Comparison of ENCODE assay signal across 9 mouse cellular contexts in genomic region chr17:25518144-25518543, GRCm38 (mm10). TPM values are rescaled to one million over a fixed set of nuclear protein-coding genes. Genes with fewer than 3 reads are reported as not detected.
DNase-seq lines count a peak whose midpoint lies in the region; ATAC-seq and TF ChIP-seq lines count a peak whose summit lies in the region.
"Had no signal": no experiment of that assay in that cellular context is flagged by ENCODE, and none has a peak within 500 bp of the region (broad histone marks: within the 10 kb centered on the region; RNA-seq: fewer than 3 reads in every experiment).

No protein-coding gene starts in this region.

- peak overlapping the region; percentile 7; the same call in 1 of the 2 replicates for H3K9ac ChIP-seq in ES-E14 (ENCODE audit: insufficient read depth, low read depth, low read length, poor library complexity, severe bottlenecking)
- H3K9ac ChIP-seq in midbrain, embryonic 15.5 days: no peak overlapping the region
- H3K9ac ChIP-seq in liver, embryonic 11.5 days (ENCODE audit: low read depth, low read length): no peak overlapping the region

- ATAC-seq in midbrain, embryonic 15.5 days (replicated peaks): peak; percentile 58
- no peak for ATAC-seq in liver, embryonic 11.5 days (replicated peaks; ENCODE audit: low FRiP score)

- no peaks in the 10 kb centered on the region for H3K27me3 ChIP-seq in midbrain, embryonic 15.5 days (replicated peaks)
- no peaks in the 10 kb centered on the region for H3K27me3 ChIP-seq in liver, embryonic 11.5 days (replicated peaks; ENCODE audit: control insufficient read depth, insufficient read depth, low read length)

- in situ Hi-C loops in ES-E14 (cut with MboI; ENCODE audit: low sequenced_read_pairs in 2 of 2, unreplicated experiment in 2 of 2): no loop called here

- no peaks in the 10 kb centered on the region for H3K9me3 ChIP-seq in ES-E14 (ENCODE audit: control insufficient read depth, insufficient read depth, low read depth, low read length)
- H3K9me3 ChIP-seq in midbrain, embryonic 15.5 days: no peaks in the 10 kb centered on the region
- H3K9me3 ChIP-seq in liver, embryonic 11.5 days (ENCODE audit: control insufficient read depth, low read length): no peaks in the 10 kb centered on the region

- WGBS in midbrain, embryonic 15.5 days: 66% methylated on average over 17 of the region's 17 CpGs
- WGBS in liver, embryonic 11.5 days: 86% methylated on average over 17 of the region's 17 CpGs

- peak overlapping the region; percentile 18 to 41; a peak in 2 of 4 replicates for H3K4me3 ChIP-seq in ES-E14 (ENCODE audit: insufficient read depth in 1 of 2, low read depth in 1 of 2, low read length in 2 of 2, poor library complexity in 1 of 2, severe bottlenecking in 1 of 2)
- H3K4me3 ChIP-seq in midbrain, embryonic 15.5 days: no peak overlapping the region
- no peak overlapping the region for H3K4me3 ChIP-seq in liver, embryonic 11.5 days (ENCODE audit: low read depth, low read length)

- no peaks in the 10 kb centered on the region for H3K36me3 ChIP-seq in ES-E14 (ENCODE audit: control insufficient read depth, insufficient read depth, low read length, poor library complexity, severe bottlenecking)
- no peaks in the 10 kb centered on the region for H3K36me3 ChIP-seq in midbrain, embryonic 15.5 days (replicated peaks)
- H3K36me3 ChIP-seq in liver, embryonic 11.5 days (ENCODE audit: control insufficient read depth, insufficient read depth, low read length): no peaks in the 10 kb centered on the region

- no peak for DNase-seq in ES-E14 (ENCODE audit: low read depth, low spot score)
- peak; percentile 46 for DNase-seq in cerebellum, adult 9-11 months
- DNase-seq in layer of hippocampus, adult 18-20 months (ENCODE audit: low spot score in 2 of 2): peak; percentile 40 to 58
- no peak for DNase-seq in liver, embryonic 11.5 days (ENCODE audit: low spot score)
- no peak for DNase-seq in heart, postnatal 25 days (ENCODE audit: low spot score)
- no peak for DNase-seq in adrenal gland, postnatal 10 days
- no peak for DNase-seq in c-Kit-positive CD71-positive TER-119-positive erythroid progenitor cells, embryonic 14.5 days (ENCODE audit: low spot score)

- no peak overlapping the region for H3K27ac ChIP-seq in ES-E14 (ENCODE audit: insufficient read depth, low read depth, low read length, poor library complexity, severe bottlenecking)
- no peak overlapping the region for H3K27ac ChIP-seq in midbrain, embryonic 15.5 days
- H3K27ac ChIP-seq in liver, embryonic 11.5 days (ENCODE audit: low read depth, low read length): no peak overlapping the region

- intact Hi-C loops in heart, postnatal 25 days (cut with DNase I): no loop called here

- no peak overlapping the region for H3K4me2 ChIP-seq in midbrain, embryonic 15.5 days
- H3K4me2 ChIP-seq in liver, embryonic 11.5 days: no peak overlapping the region

- H3K4me1 ChIP-seq in ES-E14 (ENCODE audit: control insufficient read depth in 2 of 2, insufficient read depth in 2 of 2, low read length in 2 of 2, poor library complexity in 1 of 2): peaks cover 0 to 2% of the 10 kb centered on the region in 2 experiments; a peak in 1 of 4 replicates
- H3K4me1 ChIP-seq in midbrain, embryonic 15.5 days: peaks cover 7% of the 10 kb centered on the region; the same call in 1 of the 2 replicates
- no peaks in the 10 kb centered on the region for H3K4me1 ChIP-seq in liver, embryonic 11.5 days (replicated peaks; ENCODE audit: control insufficient read depth, insufficient read depth, low read length)

TF ChIP-seq in ES-E14, 5 proteins besides CTCF, POLR2A, EP300 and RAD21:
- TF ChIP-seq HCFC1 (IDR thresholded peaks at IDR 0.05; ENCODE audit: borderline replicate concordance, insufficient read depth, low read length): no peak
- TF ChIP-seq ZC3H11A (IDR thresholded peaks at IDR 0.05; ENCODE audit: borderline replicate concordance, low read depth, low read length): no peak
- no peak for TF ChIP-seq MAFK (IDR thresholded peaks at IDR 0.05; ENCODE audit: insufficient read depth, low read depth, low read length)
- no peak for TF ChIP-seq ZNF384 (IDR thresholded peaks at IDR 0.05; ENCODE audit: low read depth, low read length)
- TF ChIP-seq CHD2 (IDR thresholded peaks at IDR 0.05; ENCODE audit: low read depth, low read length): no peak

RNA-seq across cellular contexts. Expression of gene Sstr5, which starts 21.1 kb away (rescaled TPM):
- 0.95 and 1.3 TPM in 2 replicates for total RNA-seq in ES-E14 (2012; rRNA removed)
- under 1 TPM; 0.15 to 0.47 TPM for total RNA-seq in layer of hippocampus, adult 18-20 months (2021)
- 0.32 and 0.98 TPM in 2 replicates for polyA plus RNA-seq in midbrain, embryonic 15.5 days (2015; fragmentation: Nextera tagmentation; extraction: Ambion mirVana)
- not detected in 2 replicates for polyA plus RNA-seq in liver, embryonic 11.5 days (2014; fragmentation: Nextera tagmentation; extraction: Ambion mirVana)
- total RNA-seq in heart, postnatal 25 days (2021): not detected
- under 1 TPM in 1 of 2 experiments, not detected in 1; 0.15 TPM for total RNA-seq in adrenal gland, postnatal 10 days (2021)
- polyA plus RNA-seq: heart, postnatal 0 days had no signal

RNA-seq across cellular contexts. Expression of gene Sox8, which starts 52.3 kb away (rescaled TPM):
- total RNA-seq in ES-E14 (2012; rRNA removed): 0.40 and 0.42 TPM in 2 replicates
- 10 to 100 TPM; 55.6 to 60.1 TPM for total RNA-seq in layer of hippocampus, adult 18-20 months (2021)
- 10.7 and 15.2 TPM in 2 replicates for polyA plus RNA-seq in midbrain, embryonic 15.5 days (2015; fragmentation: Nextera tagmentation; extraction: Ambion mirVana)
- polyA plus RNA-seq in liver, embryonic 11.5 days (2014; fragmentation: Nextera tagmentation; extraction: Ambion mirVana): 2.4 and 3.0 TPM in 2 replicates
- under 1 TPM; 0.25 to 0.75 TPM for total RNA-seq in heart, postnatal 25 days (2021)
- 1 to 10 TPM; 1.7 to 2.4 TPM for total RNA-seq in adrenal gland, postnatal 10 days (2021)

Comparison
In these comparisons a context has a peak if more than half of its experiments do, and no peak if none do; other contexts are left out.
1. DNase-seq: peak in cerebellum, adult 9-11 months (single experiment) and layer of hippocampus, adult 18-20 months (2 of 2); none in ES-E14 (single experiment), liver, embryonic 11.5 days (single experiment), heart, postnatal 25 days (single experiment), adrenal gland, postnatal 10 days (single experiment) and c-Kit-positive CD71-positive TER-119-positive erythroid progenitor cells, embryonic 14.5 days (single experiment).
2. H3K4me3 ChIP-seq: peak in ES-E14 (2 of 2); none in midbrain, embryonic 15.5 days (single experiment) and liver, embryonic 11.5 days (single experiment).
3. RNA of gene Sox8, which starts 52.3 kb away (total RNA-seq): 55.6 to 60.1 TPM in layer of hippocampus, adult 18-20 months; 1.7 to 2.4 TPM in adrenal gland, postnatal 10 days, 0.25 to 0.75 TPM in heart, postnatal 25 days and 0.40 to 0.42 TPM in ES-E14; every median in the first group is over 10 times any median in the second.